Mouse (Mus musculus) kidney, adult 11 months (tissue): ENCODE measurements at regions not wholly inside any gene's neighbourhood (a gene's known extent, or its start where the extent isn't known, plus 50 kb on each side); places are given as distances from the start of the nearest gene placed in this dataset.
"Not testable (repeated sequence)": the region's sequence is repeated elsewhere in the genome, so short reads cannot be mapped to it uniquely, and the experiment has no call there.

ENCODE experiments used
- DNase-seq: peaks from one replicate; pipeline ENCODE4 v3.0.0; 2022

DNA sequence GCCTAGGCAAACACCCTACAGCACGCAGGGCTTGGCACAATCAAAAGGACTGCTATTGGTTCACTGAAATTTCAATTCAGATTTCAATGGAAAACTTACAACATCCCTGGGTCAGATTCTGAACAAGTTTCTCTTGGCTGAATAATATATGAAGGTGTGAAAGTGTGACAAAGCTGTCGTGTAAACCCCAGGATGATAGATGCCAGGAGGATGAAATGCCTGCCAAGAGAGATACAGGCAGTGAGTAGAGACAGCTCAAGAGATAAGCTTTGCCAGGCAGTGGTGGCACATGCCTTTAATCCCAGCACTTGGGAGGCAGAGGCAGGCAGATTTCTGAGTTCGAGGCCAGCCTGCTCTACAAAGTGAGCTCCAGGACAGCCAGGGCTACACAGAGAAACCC, 159.7 kb upstream of the Oprm1 start:
- not testable (repeated sequence) for DNase-seq

DNA sequence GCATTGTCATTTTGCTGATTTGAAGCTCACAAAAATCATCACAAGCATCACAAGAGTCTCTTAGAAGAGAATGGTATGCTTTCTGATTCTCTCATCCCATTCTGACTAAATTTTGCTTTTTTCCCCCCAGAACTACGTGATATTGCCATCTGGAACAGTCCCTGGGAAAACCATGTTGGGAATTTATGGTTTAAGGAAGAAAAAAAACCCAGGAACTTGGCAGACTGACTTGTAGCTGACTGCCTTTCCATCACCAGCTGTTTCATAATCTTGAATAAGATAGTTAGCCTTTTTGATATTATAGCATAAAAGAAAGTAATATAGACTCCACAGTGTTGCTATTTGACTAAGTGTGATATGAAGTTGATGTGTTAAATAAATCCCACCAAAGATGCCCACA, 110.7 kb upstream of the Oprm1 start:
- no peak for DNase-seq

DNA sequence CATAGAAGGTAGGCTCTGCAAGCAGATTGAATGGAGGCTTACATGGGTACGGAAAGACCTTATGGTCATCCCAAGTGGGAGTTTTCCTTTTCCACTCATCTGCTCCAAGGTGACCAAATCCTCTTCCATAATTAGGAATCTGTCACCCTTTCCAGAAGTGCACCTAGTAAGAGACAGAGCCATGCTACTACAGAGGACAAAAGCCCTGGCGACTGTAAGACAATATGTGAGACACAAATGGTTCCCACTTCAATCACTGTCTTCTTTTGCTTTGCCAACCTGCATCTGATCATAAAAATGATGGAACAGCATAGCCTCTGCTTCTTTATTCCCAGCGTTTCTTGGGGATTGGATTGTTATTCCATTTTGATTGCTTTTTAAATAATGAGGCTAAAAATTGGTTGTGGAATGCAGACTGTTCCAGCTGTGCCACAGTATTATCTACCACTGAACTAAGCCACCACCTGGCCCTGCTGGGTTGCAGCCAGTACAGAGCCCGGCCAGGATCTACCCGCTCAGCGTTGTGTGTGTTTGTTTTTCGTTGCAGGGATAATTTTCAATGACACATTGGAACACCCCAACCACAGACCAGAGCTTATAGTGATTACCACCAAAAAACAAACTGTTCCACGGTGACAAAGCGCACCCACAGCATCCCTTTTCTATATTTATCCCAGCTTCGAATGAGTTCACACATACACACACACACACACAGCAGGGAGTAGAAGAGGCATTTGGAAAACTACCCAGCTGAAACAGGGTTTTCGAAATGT, 72.8 kb upstream of the Oprm1 start:
- DNase-seq: no peak

DNA sequence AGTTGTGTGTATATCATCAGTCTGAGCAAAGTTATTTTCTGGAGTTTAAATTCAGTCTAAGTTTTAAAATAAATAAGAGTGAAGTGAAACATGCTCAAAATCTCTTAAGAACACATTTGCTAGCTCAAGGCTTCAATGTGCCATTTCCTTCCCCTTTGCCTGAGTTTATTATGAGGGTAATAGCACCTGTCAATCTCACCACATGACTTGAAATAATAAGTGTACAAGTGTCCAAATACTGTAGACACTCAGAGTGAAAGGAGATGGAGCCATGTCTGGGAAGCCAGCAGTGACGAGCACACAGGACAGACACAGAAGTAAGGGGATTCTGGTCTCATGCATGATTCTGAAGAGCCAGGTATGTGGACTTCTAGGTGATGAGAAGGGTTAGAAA, 72.2 kb upstream of the Oprm1 start:
- no peak for DNase-seq
